Mouse (Mus musculus) kidney, adult 2 months (tissue): Measurements from ENCODE around the gene Klk4. TPM values are rescaled to one million over a fixed set of nuclear protein-coding genes. Genes with fewer than 3 reads are reported as not detected.

ENCODE experiments used
- DNase-seq: peaks from one replicate; pipeline ENCODE4 v3.0.0; 2021
- H3K27ac ChIP-seq: fragments of 200-500 bp; 2 replicates; pipeline ENCODE4 v1.5.1; 2012; ENCODE audit warnings: low read depth, low read length, control low read depth, inconsistent platforms; ENCODE audit not compliant: insufficient read depth
- H3K27me3 ChIP-seq: fragments of 200-500 bp; replicated peaks from 2 replicates; pipeline ENCODE4 v1.6.1; 2012; ENCODE audit warnings: mild to moderate bottlenecking, moderate library complexity, low read length, inconsistent platforms; ENCODE audit not compliant: control insufficient read depth, insufficient read depth
- H3K36me3 ChIP-seq: fragments of 200-500 bp; 2 replicates; pipeline ENCODE4 v1.6.1; 2012; ENCODE audit warnings: mild to moderate bottlenecking, moderate library complexity, low read length, inconsistent platforms; ENCODE audit not compliant: control insufficient read depth, insufficient read depth
- H3K4me1 ChIP-seq: fragments of 200-500 bp; 2 replicates; pipeline ENCODE4 v1.6.1; 2011; ENCODE audit warnings: low read length; ENCODE audit not compliant: control insufficient read depth, insufficient read depth
- H3K4me3 ChIP-seq: fragments of 200-500 bp; 2 replicates; pipeline ENCODE4 v1.5.1; 2011; ENCODE audit warnings: mild to moderate bottlenecking, low read depth, low read length, control low read depth; ENCODE audit not compliant: insufficient read depth
- CTCF ChIP-seq: fragments of 200-500 bp; conservative IDR thresholded peaks from 2 replicates; pipeline ENCODE4 v1.5.1; 2011; ENCODE audit warnings: low read depth, mild to moderate bottlenecking, control low read depth, low read length, moderate library complexity, mixed read lengths; ENCODE audit not compliant: insufficient read depth, insufficient read length
- POLR2A ChIP-seq: fragments of 200-500 bp; IDR thresholded peaks from one replicate; pipeline ENCODE4 v1.6.1; 2011; ENCODE audit warnings: low read depth, low read length, control low read depth
- WGBS: fragments of 180-500 bp; shearing (Covaris S2); methylation state at CpG from one replicate; pipeline ENCODE4 v1.1.7; 2018; 5-methylcytosine and 5-hydroxymethylcytosine counted together
- polyA plus RNA-seq: library from polyadenylated mRNA; depleted of rRNA; stranded (reverse); fragments of >200 nt; gene quantifications from 2 replicates; pipeline ENCODE4 v1.2.3, GENCODE M21; 2012

Gene Klk4
- polyA plus RNA-seq, 1 experiment, result not detected

GRCm38 (mm10) chr7:43860411-43860810, 20.5 kb upstream of the Klk4 start:
- Histone ChIP-seq H3K4me3 (no peak overlapping the region), H3K27ac (no peak overlapping the region), H3K4me1 (no peaks in the 10 kb centered on the region), H3K27me3 (no peaks in the 10 kb centered on the region), H3K36me3 (no peaks in the 10 kb centered on the region)
- WGBS, result 35% methylated on average over 8 of the region's 8 CpGs
- DNase-seq, result no peak
- TF ChIP-seq CTCF (no peak), POLR2A (no peak)

GRCm38 (mm10) chr7:43873237-43873636, 7.7 kb upstream of the Klk4 start:
- TF ChIP-seq CTCF (peak; percentile 94), POLR2A (no peak)
- Histone ChIP-seq H3K4me3 (no peak overlapping the region), H3K27ac (no peak overlapping the region), H3K4me1 (no peaks in the 10 kb centered on the region), H3K36me3 (no peaks in the 10 kb centered on the region), H3K27me3 (no peaks in the 10 kb centered on the region)
- WGBS, result 9% methylated on average over 10 of the region's 10 CpGs
- peak; percentile 73 for DNase-seq

- 84% methylated on average over 3 of the region's 3 CpGs for WGBS
- Histone ChIP-seq H3K27me3 (no peaks in the 10 kb centered on the region), H3K4me1 (no peaks in the 10 kb centered on the region), H3K4me3 (no peak overlapping the region), H3K27ac (no peak overlapping the region), H3K36me3 (no peaks in the 10 kb centered on the region)
- TF ChIP-seq POLR2A, result no peak
- TF ChIP-seq CTCF, result no peak
- no peak for DNase-seq
Observed at GRCm38 (mm10) chr7:43873674-43874073, 7.3 kb upstream of the Klk4 start.

GRCm38 (mm10) chr7:43874868-43875375, 6.0 kb upstream of the Klk4 start:
- DNase-seq, result no peak

GRCm38 (mm10) chr7:43876444-43876843, 4.5 kb upstream of the Klk4 start:
- H3K4me1 ChIP-seq, result no peaks in the 10 kb centered on the region
- no peaks in the 10 kb centered on the region for H3K27me3 ChIP-seq
- H3K27ac ChIP-seq, result no peak overlapping the region
- H3K36me3 ChIP-seq, result no peaks in the 10 kb centered on the region
- H3K4me3 ChIP-seq, result no peak overlapping the region
- no peak for TF ChIP-seq POLR2A
- TF ChIP-seq CTCF, result no peak
- no peak for DNase-seq
- WGBS, result 70% methylated on average over 4 of the region's 4 CpGs

More at GRCm38 (mm10) chr7:43874868-43875375, 6.0 kb upstream of the Klk4 start:
- Histone ChIP-seq H3K4me1 (no peaks in the 10 kb centered on the region), H3K27ac (no peak overlapping the region), H3K36me3 (no peaks in the 10 kb centered on the region), H3K27me3 (no peaks in the 10 kb centered on the region), H3K4me3 (no peak overlapping the region)
- no peak for TF ChIP-seq POLR2A
- TF ChIP-seq CTCF, result no peak
- 67% methylated on average over 6 of the region's 6 CpGs for WGBS

- H3K27ac ChIP-seq, result no peak overlapping the region
- 45% methylated on average over 1 of the region's 1 CpGs for WGBS
- TF ChIP-seq POLR2A, result no peak
- no peak for TF ChIP-seq CTCF
Observed at GRCm38 (mm10) chr7:43878281-43878680, 2.7 kb upstream of the Klk4 start.

GRCm38 (mm10) chr7:43882346-43882745, 1.4 kb downstream of the Klk4 start:
- H3K27ac ChIP-seq, result no peak overlapping the region

More at GRCm38 (mm10) chr7:43878281-43878680, 2.7 kb upstream of the Klk4 start:
- DNase-seq, result no peak
- no peak overlapping the region for H3K4me3 ChIP-seq
- no peaks in the 10 kb centered on the region for H3K36me3 ChIP-seq
- H3K27me3 ChIP-seq, result no peaks in the 10 kb centered on the region
- no peaks in the 10 kb centered on the region for H3K4me1 ChIP-seq

More at GRCm38 (mm10) chr7:43882346-43882745, 1.4 kb downstream of the Klk4 start:
- no peak for DNase-seq
- no peaks in the 10 kb centered on the region; the same call in 1 of the 2 replicates for H3K27me3 ChIP-seq
- WGBS, result 17% methylated on average over 4 of the region's 4 CpGs
- no peaks in the 10 kb centered on the region for H3K4me1 ChIP-seq
- no peaks in the 10 kb centered on the region for H3K36me3 ChIP-seq
- no peak overlapping the region for H3K4me3 ChIP-seq
- no peak for TF ChIP-seq CTCF
